Mouse (Mus musculus): ENCODE measurements around the gene Snx30. TPM values are rescaled to one million over a fixed set of nuclear protein-coding genes. Genes with fewer than 3 reads are reported as not detected.

The Snx30 gene
- polyA plus RNA-seq, 1 experiment from 2014 or later = 14.6 TPM

DNA sequence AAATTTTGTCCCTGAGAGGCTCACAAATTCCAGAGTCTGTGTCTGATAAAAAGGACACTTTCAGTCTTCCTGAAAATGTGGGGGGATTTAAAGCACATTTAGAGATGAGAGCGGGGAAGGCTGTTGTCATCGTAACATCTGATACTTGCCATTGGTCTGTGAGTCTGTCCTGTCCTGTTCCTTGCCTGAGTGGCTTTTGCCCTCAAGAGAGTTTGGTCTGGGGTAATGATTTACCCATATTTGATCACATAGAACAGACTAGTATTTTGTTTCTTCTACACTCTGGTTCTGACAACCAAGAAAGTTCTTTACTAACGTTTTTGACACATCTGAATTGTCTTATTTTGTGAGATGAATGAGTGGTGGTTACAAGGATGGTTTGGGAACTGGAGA is 39.6 kb downstream of the Snx30 start:
- DNase-seq (ENCODE audit: low spot score) = no peak
- H3K4me1 ChIP-seq (replicated peaks) = no peaks in the 10 kb centered on the region; the same call in 1 of the 2 replicates
- 91% methylated on average over 3 of the region's 3 CpGs for WGBS
- peaks cover 8% of the 10 kb centered on the region; the same call in 1 of the 2 replicates for H3K9me3 ChIP-seq
- H3K27ac ChIP-seq = no peak overlapping the region
- peaks cover 21% of the 10 kb centered on the region for H3K36me3 ChIP-seq
- no peak overlapping the region for H3K4me3 ChIP-seq
- no peaks in the 10 kb centered on the region for H3K27me3 ChIP-seq (ENCODE audit: insufficient read depth, poor library complexity, severe bottlenecking)

DNA sequence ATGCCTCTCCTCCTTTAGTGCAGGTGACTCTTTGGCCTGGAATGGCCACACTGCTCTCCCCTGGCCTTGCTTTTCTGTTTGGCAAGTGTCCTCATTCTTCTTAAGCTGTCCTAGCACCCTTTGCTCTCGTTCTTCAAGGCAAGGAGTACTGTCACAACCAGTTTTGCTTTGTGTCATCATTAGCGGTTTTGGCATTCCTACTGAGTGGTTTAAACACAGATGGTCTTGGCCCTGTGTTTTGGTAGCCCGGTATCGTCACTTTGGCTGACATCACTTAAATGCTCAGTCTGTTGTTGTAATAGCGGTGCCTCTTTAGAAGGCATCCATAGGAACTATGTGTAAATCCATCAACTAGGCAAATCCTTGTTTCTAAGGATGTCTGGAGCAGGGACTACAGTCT is 41.8 kb downstream of the Snx30 start:
- Histone ChIP-seq H3K36me3 (peaks cover 25% of the 10 kb centered on the region), H3K27me3 (ENCODE audit: insufficient read depth, poor library complexity, severe bottlenecking) (no peaks in the 10 kb centered on the region), H3K4me3 (no peak overlapping the region), H3K9me3 (peaks cover 8% of the 10 kb centered on the region; the same call in 1 of the 2 replicates), H3K4me1 (replicated peaks) (no peaks in the 10 kb centered on the region; the same call in 1 of the 2 replicates), H3K27ac (no peak overlapping the region)
- no peak for DNase-seq (ENCODE audit: low spot score)
- 91% methylated on average over 5 of the region's 5 CpGs for WGBS

- Histone ChIP-seq H3K4me1 (replicated peaks) (no peaks in the 10 kb centered on the region; the same call in 1 of the 2 replicates), H3K27me3 (ENCODE audit: insufficient read depth, poor library complexity, severe bottlenecking) (no peaks in the 10 kb centered on the region), H3K9me3 (peaks cover 8% of the 10 kb centered on the region; the same call in 1 of the 2 replicates), H3K4me3 (no peak overlapping the region), H3K36me3 (peaks cover 18% of the 10 kb centered on the region), H3K27ac (0 out of 2 replicates have a peak overlapping the region, but pooled peaks have one; percentile 16)
- 69% methylated on average over 2 of the region's 2 CpGs for WGBS
- DNase-seq (ENCODE audit: low spot score) = peak; percentile 68
These were observed 44.5 kb downstream of the Snx30 start for GRCm38 (mm10) chr4:59850181-59850580.

DNA sequence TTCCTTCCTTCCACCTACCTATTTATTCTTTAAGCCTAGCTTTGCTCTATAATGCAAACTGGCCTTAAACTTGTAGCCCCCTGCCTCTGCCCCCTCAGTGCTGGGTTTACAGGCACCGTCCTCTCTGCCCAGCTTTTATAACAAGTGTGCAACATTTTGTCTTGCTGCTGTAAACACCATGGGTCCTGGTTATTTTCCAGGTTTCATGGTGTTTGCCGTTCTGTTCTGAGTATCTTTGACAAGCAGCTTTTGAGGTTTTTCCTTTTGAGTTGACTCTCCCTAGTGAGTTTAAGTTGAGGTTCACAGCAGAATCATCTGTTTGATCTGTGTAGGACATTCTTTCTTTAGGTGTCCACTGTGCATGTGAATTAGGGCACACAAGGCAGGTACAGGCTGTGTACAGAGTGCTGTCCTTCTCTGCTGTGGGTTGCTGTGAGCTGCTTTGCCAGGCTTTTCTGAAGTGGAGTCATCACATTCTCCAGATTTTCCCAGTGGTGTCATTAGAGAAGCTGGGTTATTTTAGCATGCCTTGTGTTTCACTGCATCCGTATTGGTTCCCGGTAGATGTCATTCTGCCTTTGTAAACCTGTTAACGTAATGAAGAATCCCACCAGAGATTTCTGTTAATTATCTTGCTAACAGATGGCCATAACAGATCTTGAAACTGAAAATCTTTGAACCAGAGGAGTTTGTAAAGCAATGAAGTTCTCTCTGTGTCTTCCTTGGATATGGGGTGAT is 45.4 kb downstream of the Snx30 start:
- Histone ChIP-seq H3K36me3 (peaks cover 10% of the 10 kb centered on the region), H3K4me3 (no peak overlapping the region), H3K9me3 (peaks cover 2% of the 10 kb centered on the region; the same call in 1 of the 2 replicates), H3K27me3 (ENCODE audit: insufficient read depth, poor library complexity, severe bottlenecking) (no peaks in the 10 kb centered on the region), H3K4me1 (replicated peaks) (no peaks in the 10 kb centered on the region; the same call in 1 of the 2 replicates), H3K27ac (no peak overlapping the region)
- WGBS = 89% methylated on average over 5 of the region's 5 CpGs
- no peak for DNase-seq (ENCODE audit: low spot score)

DNA sequence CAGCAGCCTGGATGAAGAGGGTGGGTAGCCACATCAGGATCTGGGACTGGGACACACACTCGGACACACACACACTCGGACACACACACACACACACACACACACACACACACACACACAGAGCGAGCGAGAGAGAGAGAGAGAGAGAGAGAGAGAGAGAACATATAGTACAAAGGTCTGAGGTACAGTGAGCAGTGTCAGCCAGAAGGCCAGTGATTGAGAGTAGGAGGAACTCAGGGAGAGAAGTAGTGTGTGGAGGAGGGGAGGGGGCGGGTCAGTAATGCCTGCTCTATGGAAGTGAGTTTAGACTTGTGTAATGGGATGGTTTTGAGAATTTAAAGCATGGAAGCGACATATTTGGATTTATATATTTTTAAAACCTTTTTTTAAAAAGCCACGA is 47.5 kb downstream of the Snx30 start:
- Histone ChIP-seq H3K4me1 (replicated peaks) (no peaks in the 10 kb centered on the region; the same call in 1 of the 2 replicates), H3K9me3 (no peaks in the 10 kb centered on the region), H3K36me3 (peaks cover 15% of the 10 kb centered on the region), H3K4me3 (no peak overlapping the region), H3K27me3 (ENCODE audit: insufficient read depth, poor library complexity, severe bottlenecking) (no peaks in the 10 kb centered on the region), H3K27ac (no peak overlapping the region)
- 95% methylated on average over 7 of the region's 7 CpGs for WGBS
- no peak for DNase-seq (ENCODE audit: low spot score)

GRCm38 (mm10) chr4:59859693-59860425 is 54.2 kb downstream of the Snx30 start:
- no peak overlapping the region for H3K27ac ChIP-seq
- 72% methylated on average over 16 of the region's 16 CpGs for WGBS
- no peak for DNase-seq (ENCODE audit: low spot score)
- H3K9me3 ChIP-seq = no peaks in the 10 kb centered on the region
- no peaks in the 10 kb centered on the region for H3K27me3 ChIP-seq (ENCODE audit: insufficient read depth, poor library complexity, severe bottlenecking)
- peaks cover 15% of the 10 kb centered on the region for H3K36me3 ChIP-seq
- no peak overlapping the region for H3K4me3 ChIP-seq
- peaks cover 13% of the 10 kb centered on the region; the same call in 1 of the 2 replicates for H3K4me1 ChIP-seq (replicated peaks)

- H3K27me3 ChIP-seq (ENCODE audit: insufficient read depth, poor library complexity, severe bottlenecking) = no peaks in the 10 kb centered on the region
- peaks cover 15% of the 10 kb centered on the region for H3K36me3 ChIP-seq
- 79% methylated on average over 2 of the region's 2 CpGs for WGBS
- H3K9me3 ChIP-seq = no peaks in the 10 kb centered on the region
- no peak for DNase-seq (ENCODE audit: low spot score)
- H3K27ac ChIP-seq = no peak overlapping the region
- no peak overlapping the region for H3K4me3 ChIP-seq
- peaks cover 13% of the 10 kb centered on the region; the same call in 1 of the 2 replicates for H3K4me1 ChIP-seq (replicated peaks)
These were observed 54.8 kb downstream of the Snx30 start for GRCm38 (mm10) chr4:59860431-59860830.

- Histone ChIP-seq H3K4me3 (no peak overlapping the region), H3K27me3 (ENCODE audit: insufficient read depth, poor library complexity, severe bottlenecking) (no peaks in the 10 kb centered on the region), H3K27ac (no peak overlapping the region), H3K4me1 (replicated peaks) (peaks cover 13% of the 10 kb centered on the region; the same call in 1 of the 2 replicates), H3K36me3 (peaks cover 15% of the 10 kb centered on the region), H3K9me3 (no peaks in the 10 kb centered on the region)
- WGBS = 78% methylated on average over 4 of the region's 4 CpGs
- DNase-seq (ENCODE audit: low spot score) = no peak
These were observed 56.2 kb downstream of the Snx30 start for GRCm38 (mm10) chr4:59861871-59862270.

- 78% methylated on average over 1 of the region's 1 CpGs for WGBS
- Histone ChIP-seq H3K9me3 (no peaks in the 10 kb centered on the region), H3K27me3 (ENCODE audit: insufficient read depth, poor library complexity, severe bottlenecking) (no peaks in the 10 kb centered on the region), H3K27ac (no peak overlapping the region), H3K4me3 (no peak overlapping the region), H3K36me3 (peaks cover 11% of the 10 kb centered on the region), H3K4me1 (replicated peaks) (peaks cover 13% of the 10 kb centered on the region; the same call in 1 of the 2 replicates)
- DNase-seq (ENCODE audit: low spot score) = no peak
These were observed 56.7 kb downstream of the Snx30 start for GRCm38 (mm10) chr4:59862335-59862734.

DNA sequence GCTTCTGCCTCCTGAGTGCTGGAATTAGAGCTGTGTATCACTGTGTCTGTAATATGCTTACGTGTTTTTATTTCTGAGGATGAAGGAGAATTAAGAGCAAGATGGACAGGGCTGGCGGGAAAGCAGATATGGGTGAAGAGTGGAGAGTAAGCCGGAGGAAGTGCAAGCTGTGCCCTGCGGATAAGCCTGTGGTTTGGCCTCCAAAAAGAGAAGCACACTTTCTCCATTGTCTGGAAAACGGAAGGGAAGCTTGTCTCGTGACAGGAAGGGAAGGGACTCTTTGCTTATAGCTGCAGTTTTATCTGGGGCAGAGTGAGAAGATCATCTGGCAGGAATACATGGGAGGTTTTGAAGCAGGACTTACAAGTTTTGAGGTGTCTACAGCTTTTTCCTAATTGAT is 58.2 kb downstream of the Snx30 start:
- H3K27me3 ChIP-seq (ENCODE audit: insufficient read depth, poor library complexity, severe bottlenecking) = no peaks in the 10 kb centered on the region
- H3K27ac ChIP-seq = no peak overlapping the region
- no peaks in the 10 kb centered on the region for H3K9me3 ChIP-seq
- peaks cover 4% of the 10 kb centered on the region for H3K36me3 ChIP-seq
- whole genome bisulfite sequencing = 74% methylated on average over 6 of the region's 6 CpGs
- no peak for DNase-seq (ENCODE audit: low spot score)
- H3K4me1 ChIP-seq (replicated peaks) = peaks cover 13% of the 10 kb centered on the region; the same call in 1 of the 2 replicates
- no peak overlapping the region for H3K4me3 ChIP-seq

DNA sequence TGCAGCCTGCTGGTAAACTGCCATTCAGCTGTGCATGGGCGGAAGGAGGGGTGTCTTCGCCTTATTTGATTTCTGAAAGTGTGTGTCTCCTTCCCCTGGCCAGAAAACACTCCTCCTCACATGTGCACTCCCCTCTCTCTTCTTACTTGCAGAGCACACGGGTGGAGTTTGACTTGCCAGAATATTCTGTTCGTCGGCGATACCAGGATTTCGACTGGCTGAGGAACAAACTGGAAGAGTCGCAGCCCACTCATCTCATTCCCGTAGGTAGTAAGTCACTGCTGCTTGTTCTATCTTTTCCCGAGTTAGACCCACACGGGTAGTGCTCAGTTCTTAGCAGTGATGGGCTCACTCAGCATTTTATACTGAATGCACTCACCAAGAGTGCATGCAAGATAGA is 62.4 kb downstream of the Snx30 start:
- WGBS = 89% methylated on average over 11 of the region's 11 CpGs
- H3K27ac ChIP-seq = no peak overlapping the region
- peaks cover 4% of the 10 kb centered on the region for H3K4me1 ChIP-seq (replicated peaks)
- no peak for DNase-seq (ENCODE audit: low spot score)
- no peak overlapping the region for H3K4me3 ChIP-seq
- H3K36me3 ChIP-seq = peaks cover 11% of the 10 kb centered on the region; the same call in 1 of the 2 replicates
- H3K9me3 ChIP-seq = no peaks in the 10 kb centered on the region
- H3K27me3 ChIP-seq (ENCODE audit: insufficient read depth, poor library complexity, severe bottlenecking) = no peaks in the 10 kb centered on the region

GRCm38 (mm10) chr4:59869488-59870057 is 63.9 kb downstream of the Snx30 start:
- H3K27ac ChIP-seq = no peak overlapping the region
- peaks cover 11% of the 10 kb centered on the region; the same call in 1 of the 2 replicates for H3K36me3 ChIP-seq
- H3K4me1 ChIP-seq (replicated peaks) = peaks cover 16% of the 10 kb centered on the region
- no peak for DNase-seq (ENCODE audit: low spot score)
- no peaks in the 10 kb centered on the region for H3K9me3 ChIP-seq
- H3K4me3 ChIP-seq = no peak overlapping the region
- H3K27me3 ChIP-seq (ENCODE audit: insufficient read depth, poor library complexity, severe bottlenecking) = no peaks in the 10 kb centered on the region
- WGBS = 91% methylated on average over 6 of the region's 6 CpGs

All from hindbrain, embryonic 10.5 days (tissue).